Mouse (Mus musculus) hematopoietic multipotent progenitor cell, adult 10-12 weeks (in vitro differentiated cells): ENCODE measurements around the gene Rnd2. TPM values are rescaled to one million over a fixed set of nuclear protein-coding genes. Genes with fewer than 3 reads are reported as not detected.

Experiments
- polyA plus RNA-seq: library from polyadenylated mRNA; stranded (reverse); fragments of >175 nt; gene quantifications from 2 replicates; pipeline ENCODE4 v1.2.3, GENCODE M21; 2012; ENCODE audit warnings: low replicate concordance

The Rnd2 gene
- polyA plus RNA-seq, result 0.97 and 1.5 TPM in 2 replicates

DNA sequence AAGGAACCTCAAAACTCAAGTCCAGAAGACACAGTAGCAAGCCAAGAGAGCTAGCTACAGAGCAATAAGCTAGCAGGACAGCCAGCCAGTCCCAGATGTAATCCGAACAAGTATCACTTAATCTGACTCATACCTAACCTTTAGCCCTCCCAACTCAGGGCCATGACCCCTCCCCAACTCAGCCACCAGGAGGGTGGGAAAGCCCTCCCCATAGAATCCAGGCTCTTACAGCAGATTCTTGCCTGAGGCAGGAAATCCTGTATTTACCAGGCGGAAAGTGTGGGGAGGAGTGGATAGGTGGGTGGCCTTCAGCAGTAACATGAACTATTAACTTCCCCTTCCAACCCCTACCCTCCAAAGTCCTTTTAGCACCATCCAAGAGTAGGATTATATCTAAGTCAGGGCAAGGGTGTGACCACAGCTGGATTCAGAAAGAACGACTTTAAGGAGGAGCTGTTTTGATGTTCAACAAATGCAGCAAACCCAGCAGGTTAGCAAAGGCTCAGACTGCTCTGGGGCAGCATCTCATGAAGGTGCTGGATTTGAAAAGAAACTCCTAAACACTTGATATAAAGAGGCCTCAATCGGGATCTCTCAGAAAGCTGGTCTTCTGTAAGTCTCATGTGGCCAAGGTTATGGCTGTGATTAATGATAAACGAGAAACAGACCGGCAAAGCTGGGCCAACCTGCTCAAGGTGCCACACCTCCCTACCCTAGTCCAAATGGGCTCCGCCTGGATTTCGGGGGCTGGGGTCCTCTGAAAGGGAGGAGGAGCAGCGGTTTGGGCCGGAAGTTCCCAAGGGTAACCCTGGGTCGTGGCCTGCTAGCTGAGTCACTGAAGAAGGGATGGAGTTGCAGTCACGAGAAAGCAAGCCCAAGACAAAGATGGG, at the start of gene Rnd2:
Rnd2 (plus strand) TSS at position 789 of the 890 bp plus-strand sequence.

GRCm38 (mm10) chr11:101417101-101417855, 47.5 kb upstream of the Rnd2 start, which contains the start of gene Aarsd1:
Gene Aarsd1, minus strand, starts transcription at chr11:101417615.

DNA sequence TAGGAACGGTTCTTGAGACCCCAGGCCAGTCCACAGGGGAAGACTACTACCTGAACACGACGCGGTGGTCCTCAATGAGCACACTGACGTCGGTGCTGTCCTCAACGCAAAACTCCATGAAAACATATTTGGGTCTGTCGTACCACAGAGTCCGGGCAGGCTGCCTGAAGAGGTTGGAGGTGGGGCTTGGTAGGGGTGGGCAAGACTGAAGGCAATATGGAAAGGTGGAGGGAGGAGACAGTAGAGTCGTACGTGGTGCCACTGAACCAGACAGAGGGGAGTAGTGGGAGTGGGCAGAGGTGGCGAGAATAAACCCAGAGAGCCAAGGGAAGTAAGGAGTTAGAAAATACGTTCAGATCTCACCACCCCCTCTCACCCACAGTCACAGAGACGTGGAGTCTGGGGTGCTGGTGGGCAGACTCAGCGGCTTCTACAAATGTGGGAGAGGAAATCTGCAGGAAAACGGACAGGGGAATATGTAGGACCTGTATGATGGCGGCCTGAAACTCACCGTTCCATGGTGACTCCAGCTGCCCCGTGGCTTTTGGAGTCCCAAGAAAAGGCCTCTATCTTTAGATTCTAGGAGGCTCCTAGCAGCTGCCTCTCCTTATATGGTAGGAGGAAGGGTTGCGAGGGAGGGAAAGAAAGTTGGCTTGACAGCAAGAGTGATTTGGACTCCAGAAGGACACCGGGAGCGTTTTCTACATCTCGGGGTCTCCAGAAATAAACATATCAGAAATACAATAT, 40.5 kb upstream of the Rnd2 start, which contains the start of gene Gm27029:
Gm27029 (minus strand) TSS at position 692 of the 747 bp plus-strand sequence.

DNA sequence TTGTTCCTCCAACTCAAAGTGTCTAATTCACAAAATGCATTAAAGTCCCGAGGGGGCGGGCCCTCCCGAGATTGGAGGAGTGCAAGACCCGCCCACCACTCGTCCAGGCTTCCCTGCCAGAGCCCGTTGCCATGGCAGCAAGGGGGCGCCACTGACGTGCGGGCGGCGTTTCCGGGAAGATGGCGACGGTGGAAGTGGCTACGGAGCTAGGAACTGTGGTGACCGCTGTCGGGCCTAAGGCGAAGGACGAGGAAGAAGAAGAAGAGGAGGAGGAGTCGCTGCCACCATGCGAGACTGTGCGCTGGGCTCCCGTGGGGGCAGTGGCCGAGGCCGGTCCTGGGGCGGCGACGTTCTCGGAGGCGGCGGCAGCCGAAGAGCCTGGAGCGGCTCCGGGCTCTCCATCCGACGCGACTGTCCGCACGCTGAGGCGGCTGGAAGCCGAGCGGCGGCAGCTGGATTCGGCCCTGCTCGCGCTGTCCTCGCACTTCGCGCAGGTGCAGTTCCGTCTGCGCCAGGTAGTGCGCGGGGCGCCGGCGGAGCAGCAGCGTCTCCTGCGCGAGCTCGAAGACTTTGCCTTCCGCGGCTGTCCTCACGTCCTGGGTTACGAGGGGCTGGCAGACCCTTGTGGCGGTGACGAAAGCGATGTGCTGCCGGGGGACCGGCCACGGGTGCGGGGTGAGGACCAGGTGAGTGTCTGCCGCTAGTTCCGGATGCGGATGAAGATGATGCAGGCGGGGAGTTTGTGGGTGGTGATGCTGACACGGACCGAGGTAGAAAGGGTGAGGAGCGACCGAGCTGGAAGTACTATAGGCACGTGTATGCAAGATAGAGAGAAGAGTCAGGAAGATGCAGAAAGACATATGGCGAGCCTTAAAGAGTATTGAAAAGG, 39.6 kb upstream of the Rnd2 start, which contains the start of the genes Rundc1 and Ptges3l:
Rundc1 (plus strand) TSS at position 161 of the 889 bp plus-strand sequence.
Ptges3l (minus strand) TSS at position 409 of the 889 bp plus-strand sequence.

DNA sequence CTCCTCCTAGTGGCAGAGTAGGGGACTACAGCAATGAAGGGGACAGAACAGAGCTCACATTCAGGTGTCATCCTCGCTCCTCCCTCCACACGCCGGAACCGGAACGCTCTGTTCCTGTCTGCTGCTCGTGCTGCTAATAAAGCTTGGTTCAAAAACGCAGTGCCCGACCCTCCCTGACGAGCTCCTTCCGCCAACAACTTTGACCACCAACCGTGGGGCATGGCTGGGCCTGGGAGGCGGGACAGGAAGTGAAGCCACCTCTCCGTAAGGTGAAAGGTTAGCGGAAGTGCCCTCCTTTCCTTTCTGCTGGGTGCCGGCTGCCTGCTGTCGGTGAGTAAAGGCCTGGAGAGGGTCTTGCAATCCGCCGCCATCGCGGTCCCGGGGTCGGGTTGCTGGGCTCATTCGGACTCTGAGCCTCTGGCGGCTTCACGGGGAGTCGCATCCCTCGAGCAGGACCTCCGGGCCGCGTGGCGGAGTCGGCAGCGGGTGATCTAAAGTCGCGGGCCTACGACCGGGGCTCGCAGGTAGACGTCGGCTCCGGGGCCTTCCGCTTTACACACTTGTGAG, 22.6 kb upstream of the Rnd2 start, which contains the start of gene Rpl27:
Rpl27 (plus strand) TSS at position 172 of the 567 bp plus-strand sequence.

GRCm38 (mm10) chr11:101448274-101448746, 16.5 kb upstream of the Rnd2 start, which contains the start of gene Ifi35:
Gene Ifi35, plus strand, starts transcription at chr11:101448407.

DNA sequence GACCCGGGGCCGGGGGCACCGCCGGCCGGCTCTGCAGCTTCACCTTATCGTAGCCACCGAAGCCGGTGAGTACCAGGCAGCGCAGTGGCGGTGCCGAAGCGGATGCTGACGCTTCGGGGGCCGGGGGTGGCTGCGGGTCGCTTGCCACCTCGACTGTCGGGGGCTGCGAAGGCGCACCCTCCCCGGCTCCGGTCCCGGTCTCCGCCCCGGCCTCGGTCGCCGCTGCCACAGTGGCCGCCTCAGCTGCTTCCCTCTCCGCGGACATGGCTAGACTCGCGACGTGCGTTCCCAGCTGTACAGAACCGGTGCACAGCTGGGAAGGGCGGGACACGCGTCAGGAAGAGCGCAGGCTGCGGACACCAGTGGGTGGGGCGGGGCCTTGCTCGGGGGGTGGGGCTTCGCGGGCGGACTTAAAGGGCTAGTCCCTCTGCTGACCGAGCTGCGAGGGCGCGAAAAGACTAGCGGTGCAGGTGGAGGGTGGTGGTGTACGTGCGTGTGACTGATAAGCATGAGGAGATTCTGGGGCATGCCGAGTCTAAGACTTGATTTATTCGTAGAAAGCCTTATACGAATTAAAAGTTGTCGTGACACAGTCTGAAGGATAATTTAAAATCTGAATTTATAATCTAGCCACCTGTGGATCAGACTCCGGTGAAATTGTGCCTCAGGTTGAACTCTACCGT, 1.2 kb downstream of the Rnd2 start, which contains the start of gene Vat1:
Vat1 (minus strand) TSS at position 362 of the 683 bp plus-strand sequence.

Other genes starting within 250 kb of the Rnd2 start
- 7.0 and 17.6 TPM in 2 replicates for gene Ezh1, start 238.5 kb upstream of the Rnd2 start, polyA plus RNA-seq
- gene Ramp2, start 219.0 kb upstream of the Rnd2 start, polyA plus RNA-seq, result 0.96 and 3.7 TPM in 2 replicates
- gene Vps25, start 211.3 kb upstream of the Rnd2 start, polyA plus RNA-seq, result 96.8 and 109 TPM in 2 replicates
- 0.94 and 2.2 TPM in 2 replicates for gene Wnk4, start 204.4 kb upstream of the Rnd2 start, polyA plus RNA-seq
- gene Cntd1, start 186.0 kb upstream of the Rnd2 start, polyA plus RNA-seq, result 0.11 TPM in 1 of 2 replicates, not detected in the other
- 3.3 and 26.9 TPM in 2 replicates for gene Coa3, start 185.9 kb upstream of the Rnd2 start, polyA plus RNA-seq
- 108 and 173 TPM in 2 replicates for gene Becn1, start 162.7 kb upstream of the Rnd2 start, polyA plus RNA-seq
- 39.0 and 47.2 TPM in 2 replicates for gene Psme3, start 148.8 kb upstream of the Rnd2 start, polyA plus RNA-seq
- 7.3 and 9.0 TPM in 2 replicates for gene Aoc2, start 139.9 kb upstream of the Rnd2 start, polyA plus RNA-seq
- 0.10 and 0.11 TPM in 2 replicates for gene Aoc3, start 134.4 kb upstream of the Rnd2 start, polyA plus RNA-seq
- gene G6pc, start 97.4 kb upstream of the Rnd2 start, polyA plus RNA-seq, result not detected in 2 replicates
- gene Aarsd1, start 47.4 kb upstream of the Rnd2 start, polyA plus RNA-seq, result 23.1 and 23.2 TPM in 2 replicates
- 0.30 and 2.2 TPM in 2 replicates for gene Gm27029, start 40.2 kb upstream of the Rnd2 start, polyA plus RNA-seq
- gene Rundc1, start 39.9 kb upstream of the Rnd2 start, polyA plus RNA-seq, result 9.5 and 10.3 TPM in 2 replicates
- gene Ptges3l, start 39.7 kb upstream of the Rnd2 start, polyA plus RNA-seq, result 1.2 and 4.5 TPM in 2 replicates
- 88.8 and 644 TPM in 2 replicates for gene Rpl27, start 22.7 kb upstream of the Rnd2 start, polyA plus RNA-seq
- 53.8 and 61.8 TPM in 2 replicates for gene Ifi35, start 16.6 kb upstream of the Rnd2 start, polyA plus RNA-seq
- 40.0 and 79.5 TPM in 2 replicates for gene Vat1, start 1.2 kb downstream of the Rnd2 start, polyA plus RNA-seq
- 0.47 and 4.7 TPM in 2 replicates for gene Brca1, start 87.0 kb downstream of the Rnd2 start, polyA plus RNA-seq
- gene Nbr1, start 87.2 kb downstream of the Rnd2 start, polyA plus RNA-seq, result 70.1 and 109 TPM in 2 replicates
- 5.0 and 16.6 TPM in 2 replicates for gene Tmem106a, start 117.2 kb downstream of the Rnd2 start, polyA plus RNA-seq
- gene Gm11634, start 134.3 kb downstream of the Rnd2 start, polyA plus RNA-seq, result not detected in 2 replicates
- 13.2 and 18.2 TPM in 2 replicates for gene Rdm1, start 162.2 kb downstream of the Rnd2 start, polyA plus RNA-seq
- 11.1 and 18.4 TPM in 2 replicates for gene Arl4d, start 200.5 kb downstream of the Rnd2 start, polyA plus RNA-seq